Mouse (Mus musculus) midbrain, embryonic 11.5 days (tissue): ENCODE results near the gene Slc30a5. TPM values are rescaled to one million over a fixed set of nuclear protein-coding genes. Genes with fewer than 3 reads are reported as not detected.
"Not testable (repeated sequence)": the region's sequence is repeated elsewhere in the genome, so short reads cannot be mapped to it uniquely, and the experiment has no call there.

ENCODE experiments used
- ATAC-seq: fragments of 200-750 bp; cut with Nextera tagmentation; 2 replicates; pipeline ENCODE4 v1.8.0; 2017; ENCODE audit warnings: moderate TSS enrichment, moderate library complexity; ENCODE audit not compliant: low FRiP score
- DNase-seq: peaks from one replicate; pipeline ENCODE4 v3.0.0; 2015; ENCODE audit warnings: low spot score; ENCODE audit errors: missing footprints
- H3K27ac ChIP-seq: fragments of 300-500 bp; sonication (generic); 2 replicates; pipeline ENCODE4 v1.5.1; 2014; ENCODE audit warnings: low read depth, low read length
- H3K27me3 ChIP-seq: fragments of 300-500 bp; sonication (generic); 2 replicates; pipeline ENCODE4 v1.6.1; 2014; ENCODE audit warnings: mild to moderate bottlenecking, low read length, moderate library complexity, mixed read lengths; ENCODE audit not compliant: control insufficient read depth, insufficient read depth
- H3K36me3 ChIP-seq: fragments of 300-500 bp; sonication (generic); 2 replicates; pipeline ENCODE4 v1.6.1; 2014; ENCODE audit warnings: mild to moderate bottlenecking, low read length, moderate library complexity, mixed read lengths; ENCODE audit not compliant: control insufficient read depth, insufficient read depth
- H3K4me1 ChIP-seq: fragments of 300-500 bp; sonication (generic); 2 replicates; pipeline ENCODE4 v1.6.1; 2014; ENCODE audit warnings: low read length; ENCODE audit not compliant: control insufficient read depth, insufficient read depth
- H3K4me2 ChIP-seq: fragments of 300-500 bp; sonication (generic); 2 replicates; pipeline ENCODE4 v1.6.1; 2014; ENCODE audit warnings: mild to moderate bottlenecking, moderate library complexity
- H3K4me3 ChIP-seq: fragments of 300-500 bp; sonication (generic); 2 replicates; pipeline ENCODE4 v1.5.1; 2014; ENCODE audit warnings: low read depth, low read length
- H3K9ac ChIP-seq: fragments of 300-500 bp; sonication (generic); 2 replicates; pipeline ENCODE4 v1.6.1; 2014; ENCODE audit warnings: low read length
- H3K9me3 ChIP-seq: fragments of 300-500 bp; sonication (generic); 2 replicates; pipeline ENCODE4 v1.6.1; 2016; ENCODE audit warnings: low read length; ENCODE audit not compliant: control insufficient read depth
- whole genome bisulfite sequencing: fragments of 180-500 bp; shearing (Covaris S2); extraction: QIAGEN DNeasy Blood & Tissue Kit; methylation state at CpG from one replicate; pipeline ENCODE4 v1.1.7; 2014; 5-methylcytosine and 5-hydroxymethylcytosine counted together
- polyA plus RNA-seq: library from polyadenylated mRNA; unstranded; fragments of >200 nt; fragmentation: Nextera tagmentation; extraction: Ambion mirVana; gene quantifications from 2 replicates; pipeline ENCODE4 v1.2.1, GENCODE M21; 2014

Slc30a5 gene
- polyA plus RNA-seq, 1 experiment from 2014 or later = 46.2 TPM

DNA sequence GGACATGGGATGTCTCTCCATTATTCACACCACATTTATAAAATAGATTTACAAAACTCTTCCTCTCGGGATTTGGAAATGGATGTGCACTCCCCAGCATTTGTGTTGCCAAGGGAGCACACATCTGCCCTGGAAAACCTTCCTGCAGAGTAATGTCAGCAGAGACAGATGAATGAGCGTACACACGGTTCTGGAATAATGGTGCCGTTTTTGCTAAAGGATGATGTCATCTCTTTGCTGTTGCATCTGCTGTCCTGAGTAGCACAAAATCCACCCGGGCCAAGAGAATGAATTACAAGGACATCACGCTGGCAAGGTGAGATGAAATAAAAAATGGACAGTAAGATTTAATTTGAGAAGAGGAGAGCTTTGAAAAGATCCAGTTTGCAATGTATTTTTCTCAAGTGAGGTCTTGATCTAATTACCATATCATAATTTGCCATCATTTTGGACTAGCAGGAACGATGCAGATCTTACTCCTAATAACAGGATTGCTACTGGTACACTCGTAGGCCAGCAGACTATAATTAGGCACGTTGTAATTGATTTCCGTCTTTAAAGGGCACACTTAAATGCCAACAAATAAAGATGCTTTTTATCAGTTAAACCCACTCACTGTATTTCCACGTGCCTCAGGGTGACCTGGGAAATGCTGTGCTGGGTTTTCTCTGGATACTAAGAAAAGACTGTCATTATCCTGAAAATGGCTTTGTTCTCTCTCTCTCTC is 38.4 kb upstream of the Slc30a5 start:
- no peaks in the 10 kb centered on the region for H3K36me3 ChIP-seq
- H3K4me2 ChIP-seq = no peak overlapping the region
- no peak for DNase-seq
- H3K9me3 ChIP-seq = no peaks in the 10 kb centered on the region
- H3K27ac ChIP-seq = no peak overlapping the region
- H3K27me3 ChIP-seq = no peaks in the 10 kb centered on the region
- no peak overlapping the region for H3K4me3 ChIP-seq
- 78% methylated on average over 11 of the region's 11 CpGs for WGBS
- H3K9ac ChIP-seq = no peak overlapping the region
- no peaks in the 10 kb centered on the region for H3K4me1 ChIP-seq
- no peak for ATAC-seq

GRCm38 (mm10) chr13:100869813-100870212 is 36.6 kb upstream of the Slc30a5 start:
- ATAC-seq (no peak), DNase-seq (no peak)
- no peaks in the 10 kb centered on the region for H3K4me1 ChIP-seq
- no peaks in the 10 kb centered on the region for H3K9me3 ChIP-seq
- no peak overlapping the region for H3K4me3 ChIP-seq
- no peak overlapping the region for H3K9ac ChIP-seq
- H3K27me3 ChIP-seq = no peaks in the 10 kb centered on the region
- H3K4me2 ChIP-seq = no peak overlapping the region
- H3K27ac ChIP-seq = no peak overlapping the region
- no peaks in the 10 kb centered on the region for H3K36me3 ChIP-seq
- 77% methylated on average over 4 of the region's 4 CpGs for WGBS

GRCm38 (mm10) chr13:100866311-100866710 is 33.1 kb upstream of the Slc30a5 start:
- H3K27me3 ChIP-seq = no peaks in the 10 kb centered on the region
- H3K36me3 ChIP-seq = no peaks in the 10 kb centered on the region
- no peak overlapping the region for H3K9ac ChIP-seq
- ATAC-seq (no peak), DNase-seq (no peak)
- no peaks in the 10 kb centered on the region for H3K4me1 ChIP-seq
- no peak overlapping the region for H3K4me3 ChIP-seq
- H3K4me2 ChIP-seq = no peak overlapping the region
- WGBS = 85% methylated on average over 6 of the region's 6 CpGs
- no peak overlapping the region for H3K27ac ChIP-seq
- no peaks in the 10 kb centered on the region for H3K9me3 ChIP-seq

GRCm38 (mm10) chr13:100865744-100866143 is 32.5 kb upstream of the Slc30a5 start:
- no peak for DNase-seq
- no peaks in the 10 kb centered on the region for H3K27me3 ChIP-seq
- H3K9ac ChIP-seq = no peak overlapping the region
- H3K4me3 ChIP-seq = no peak overlapping the region
- H3K27ac ChIP-seq = no peak overlapping the region
- H3K4me2 ChIP-seq = no peak overlapping the region
- H3K9me3 ChIP-seq = no peaks in the 10 kb centered on the region
- no peaks in the 10 kb centered on the region for H3K4me1 ChIP-seq
- no peaks in the 10 kb centered on the region for H3K36me3 ChIP-seq
- ATAC-seq = no peak

GRCm38 (mm10) chr13:100863914-100864313 is 30.7 kb upstream of the Slc30a5 start:
- not testable (repeated sequence) for H3K4me3 ChIP-seq, H3K9ac ChIP-seq, H3K36me3 ChIP-seq, H3K4me1 ChIP-seq, H3K27me3 ChIP-seq, ATAC-seq, H3K27ac ChIP-seq, H3K9me3 ChIP-seq, H3K4me2 ChIP-seq, DNase-seq
- WGBS = 88% methylated on average over 1 of the region's 1 CpGs

DNA sequence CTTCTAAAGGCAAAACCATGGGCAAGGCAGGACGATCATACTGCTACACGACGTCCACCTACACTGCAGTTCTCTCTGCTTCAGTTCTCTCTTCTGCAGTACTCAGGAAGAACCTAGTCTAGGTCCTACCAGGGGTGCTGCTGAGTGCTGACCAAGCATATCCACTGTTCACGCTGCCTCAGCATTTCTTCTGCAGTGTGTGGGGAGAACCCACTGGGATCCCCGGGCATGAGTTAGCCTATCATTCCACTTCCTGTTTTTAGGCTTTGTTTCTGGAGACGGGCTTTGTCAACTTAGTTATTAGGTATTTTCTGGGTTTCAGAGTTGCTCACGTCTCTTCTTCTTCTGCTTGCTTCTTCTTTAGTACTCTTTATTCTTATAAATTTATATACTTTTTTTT is 25.9 kb upstream of the Slc30a5 start:
- DNase-seq (no peak), ATAC-seq (no peak)
- Histone ChIP-seq H3K36me3 (no peaks in the 10 kb centered on the region), H3K4me2 (no peak overlapping the region), H3K9ac (no peak overlapping the region), H3K4me3 (no peak overlapping the region), H3K27me3 (no peaks in the 10 kb centered on the region), H3K4me1 (no peaks in the 10 kb centered on the region), H3K27ac (no peak overlapping the region), H3K9me3 (no peaks in the 10 kb centered on the region)
- WGBS = 92% methylated on average over 7 of the region's 7 CpGs

GRCm38 (mm10) chr13:100854174-100854573 is 20.9 kb upstream of the Slc30a5 start:
- no peak overlapping the region for H3K4me3 ChIP-seq
- 0 out of 2 replicates have a peak, but pooled peaks have one; percentile 19 for ATAC-seq
- no peaks in the 10 kb centered on the region for H3K4me1 ChIP-seq
- no peaks in the 10 kb centered on the region for H3K27me3 ChIP-seq
- WGBS = 57% methylated on average over 4 of the region's 4 CpGs
- H3K36me3 ChIP-seq = no peaks in the 10 kb centered on the region
- H3K27ac ChIP-seq = no peak overlapping the region
- no peak overlapping the region for H3K9ac ChIP-seq
- DNase-seq = peak; percentile 90
- no peaks in the 10 kb centered on the region for H3K9me3 ChIP-seq
- H3K4me2 ChIP-seq = no peak overlapping the region

- Histone ChIP-seq H3K9me3 (no peaks in the 10 kb centered on the region), H3K4me2 (no peak overlapping the region), H3K9ac (no peak overlapping the region), H3K4me1 (no peaks in the 10 kb centered on the region), H3K36me3 (no peaks in the 10 kb centered on the region), H3K27ac (no peak overlapping the region), H3K27me3 (no peaks in the 10 kb centered on the region), H3K4me3 (no peak overlapping the region)
- DNase-seq (no peak), ATAC-seq (no peak)
- WGBS = 72% methylated on average over 3 of the region's 3 CpGs
Measured at GRCm38 (mm10) chr13:100853120-100853519, 19.9 kb upstream of the Slc30a5 start.

- no peak overlapping the region for H3K27ac ChIP-seq
- no peaks in the 10 kb centered on the region for H3K9me3 ChIP-seq
- 85% methylated on average over 3 of the region's 3 CpGs for WGBS
- H3K4me1 ChIP-seq = 0 out of 2 replicates have a peak, but pooled peaks cover 3% of the 10 kb centered on the region
- H3K4me3 ChIP-seq = no peak overlapping the region
- no peaks in the 10 kb centered on the region for H3K27me3 ChIP-seq
- no peak for DNase-seq
- H3K4me2 ChIP-seq = no peak overlapping the region
- no peaks in the 10 kb centered on the region for H3K36me3 ChIP-seq
- no peak for ATAC-seq
- no peak overlapping the region for H3K9ac ChIP-seq
Measured at GRCm38 (mm10) chr13:100849137-100849536, 15.9 kb upstream of the Slc30a5 start.
